9 mouse cellular contexts compared by ENCODE assay signal in genomic region chr3:123516784-123517183, GRCm38 (mm10).
DNase-seq lines count a peak whose midpoint lies in the region; ATAC-seq and TF ChIP-seq lines count a peak whose summit lies in the region.
"Had no signal": no experiment of that assay in that cellular context is flagged by ENCODE, and none has a peak within 500 bp of the region (broad histone marks: within the 10 kb centered on the region; RNA-seq: fewer than 3 reads in every experiment).

No protein-coding gene starts in this region.

- TF ChIP-seq POLR2A in thymus, adult 2 months (IDR thresholded peaks at IDR 0.05; ENCODE audit: control insufficient read depth, extremely low read depth, insufficient read depth, low read length, poor library complexity), result no peak

- H3K9ac ChIP-seq in hindbrain, embryonic 16.5 days (ENCODE audit: low read depth, low read length), result no peak overlapping the region
- no peak overlapping the region for H3K9ac ChIP-seq in stomach, postnatal 0 days (ENCODE audit: low read length)
- H3K9ac ChIP-seq: limb, embryonic 12.5 days had no signal

- peak; percentile 66 for ATAC-seq in hindbrain, embryonic 16.5 days
- no peak for ATAC-seq in stomach, postnatal 0 days (ENCODE audit: low FRiP score, low TSS enrichment)

- TF ChIP-seq CTCF in thymus, adult 2 months (IDR thresholded peaks at IDR 0.05; ENCODE audit: borderline replicate concordance, control insufficient read depth, extremely low read depth, insufficient read depth, low read length, poor library complexity), result no peak
- TF ChIP-seq CTCF in stomach, postnatal 0 days (IDR thresholded peaks at IDR 0.05; ENCODE audit: low read depth), result peak; percentile 85

- no peaks in the 10 kb centered on the region for H3K4me1 ChIP-seq in thymus, adult 2 months (replicated peaks; ENCODE audit: control insufficient read depth, insufficient read depth, low read length)
- no peaks in the 10 kb centered on the region for H3K4me1 ChIP-seq in hindbrain, embryonic 16.5 days (ENCODE audit: control insufficient read depth, insufficient read depth, low read depth, low read length)
- H3K4me1 ChIP-seq in stomach, postnatal 0 days (replicated peaks; ENCODE audit: control insufficient read depth, insufficient read depth), result no peaks in the 10 kb centered on the region
- H3K4me1 ChIP-seq: limb, embryonic 12.5 days had no signal

- H3K4me3 ChIP-seq in thymus, adult 2 months (ENCODE audit: control insufficient read depth, insufficient read depth, low read length), result no peak overlapping the region
- no peak overlapping the region for H3K4me3 ChIP-seq in hindbrain, embryonic 16.5 days (ENCODE audit: low read length)
- H3K4me3 ChIP-seq in stomach, postnatal 0 days (ENCODE audit: low read depth, low read length), result no peak overlapping the region
- H3K4me3 ChIP-seq: erythroblast, embryonic 14.5 days; limb, embryonic 12.5 days had no signal

- no peak for TF ChIP-seq EP300 in stomach, postnatal 0 days (optimal IDR thresholded peaks at IDR 0.05)

- peak; percentile 20 for DNase-seq in thymus, adult 2 months
- no peak for DNase-seq in thymus, postnatal 0 days (ENCODE audit: low spot score)
- DNase-seq in adrenal gland, postnatal 10 days, result peak; percentile 37
- peak; percentile 67 for DNase-seq in embryo, embryonic 10.5 days (ENCODE audit: low spot score)
- peak; percentile 55 for DNase-seq in lung, postnatal 14 days
- peak; percentile 41 for DNase-seq in stomach, postnatal 0 days (ENCODE audit: low spot score)

- H3K27me3 ChIP-seq in thymus, adult 2 months (ENCODE audit: control insufficient read depth, insufficient read depth, low read length), result no peaks in the 10 kb centered on the region
- H3K27me3 ChIP-seq in hindbrain, embryonic 16.5 days (replicated peaks; ENCODE audit: control insufficient read depth, insufficient read depth, low read length), result no peaks in the 10 kb centered on the region
- H3K27me3 ChIP-seq in stomach, postnatal 0 days (ENCODE audit: control insufficient read depth, insufficient read depth, low read length), result no peaks in the 10 kb centered on the region
- H3K27me3 ChIP-seq: limb, embryonic 12.5 days had no signal

- no peaks in the 10 kb centered on the region for H3K9me3 ChIP-seq in hindbrain, embryonic 16.5 days (ENCODE audit: control insufficient read depth, low read length)
- no peaks in the 10 kb centered on the region for H3K9me3 ChIP-seq in stomach, postnatal 0 days (ENCODE audit: control insufficient read depth, low read length)

- H3K27ac ChIP-seq in thymus, adult 2 months (ENCODE audit: control insufficient read depth, insufficient read depth, low read length), result no peak overlapping the region
- H3K27ac ChIP-seq in hindbrain, embryonic 16.5 days (ENCODE audit: low read depth, low read length), result no peak overlapping the region
- H3K27ac ChIP-seq in stomach, postnatal 0 days (replicated peaks), result no peak overlapping the region
- H3K27ac ChIP-seq: limb, embryonic 12.5 days had no signal

- no peaks in the 10 kb centered on the region for H3K36me3 ChIP-seq in thymus, adult 2 months (ENCODE audit: control insufficient read depth, insufficient read depth, low read length)
- H3K36me3 ChIP-seq in hindbrain, embryonic 16.5 days (ENCODE audit: control insufficient read depth, insufficient read depth, low read length), result no peaks in the 10 kb centered on the region
- H3K36me3 ChIP-seq in stomach, postnatal 0 days (ENCODE audit: control insufficient read depth, insufficient read depth, low read length), result no peaks in the 10 kb centered on the region
- H3K36me3 ChIP-seq: limb, embryonic 12.5 days had no signal

- 38% methylated on average over 4 of the region's 4 CpGs for WGBS in thymus, adult 2 months
- 29% methylated on average over 4 of the region's 4 CpGs for WGBS in hindbrain, embryonic 16.5 days
- 31% methylated on average over 4 of the region's 4 CpGs for WGBS in stomach, postnatal 0 days

- H3K4me2 ChIP-seq in hindbrain, embryonic 16.5 days (ENCODE audit: low read length), result no peak overlapping the region
- no peak overlapping the region for H3K4me2 ChIP-seq in stomach, postnatal 0 days (replicated peaks; ENCODE audit: low read depth)
- H3K4me2 ChIP-seq: limb, embryonic 12.5 days had no signal
